In genomic region chr13:19618841-19619215, GRCm38 (mm10) we compare ENCODE assay signal across 8 mouse cellular contexts. TPM values are rescaled to one million over a fixed set of nuclear protein-coding genes. Genes with fewer than 3 reads are reported as not detected.
A peak's percentile ranks its signal among the peaks of the same experiment; 100 is the strongest.
DNase-seq lines count a peak whose midpoint lies in the region; ATAC-seq lines count a peak whose summit lies in the region.

No protein-coding gene starts in this region.

- WGBS in forebrain, embryonic 16.5 days = 0% methylated on average over 5 of the region's 5 CpGs
- 6% methylated on average over 5 of the region's 5 CpGs for WGBS in liver, embryonic 13.5 days (ENCODE audit: insufficient replicate concordance)

- H3K4me1 ChIP-seq in forebrain, embryonic 16.5 days (replicated peaks; ENCODE audit: control insufficient read depth, insufficient read depth, low read length) = peaks cover 17% of the 10 kb centered on the region
- H3K4me1 ChIP-seq in liver, embryonic 13.5 days (replicated peaks) = peaks cover 38% of the 10 kb centered on the region

- H3K27me3 ChIP-seq in forebrain, embryonic 16.5 days (replicated peaks; ENCODE audit: control insufficient read depth, insufficient read depth, low read length) = no peaks in the 10 kb centered on the region
- peaks cover 9% of the 10 kb centered on the region for H3K27me3 ChIP-seq in liver, embryonic 13.5 days

- DNase-seq in left cerebral cortex, postnatal 25 days (ENCODE audit: low spot score in 2 of 2) = peak; percentile 18 to 40
- DNase-seq in left cerebral cortex, postnatal 4 days = no peak
- DNase-seq in brain, adult 2 months (ENCODE audit: low read depth, low spot score) = peak; percentile 68
- DNase-seq in liver, embryonic 13.5 days = no peak
- no peak for DNase-seq in frontal cortex, postnatal 36 days (ENCODE audit: low spot score in 2 of 2)

- peak overlapping the region; percentile 99 for H3K9ac ChIP-seq in forebrain, embryonic 16.5 days (replicated peaks; ENCODE audit: low read depth, low read length)
- H3K9ac ChIP-seq in liver, embryonic 13.5 days = peak overlapping the region; percentile 89

- H3K4me3 ChIP-seq in forebrain, embryonic 16.5 days (replicated peaks; ENCODE audit: low read length) = peak overlapping the region; percentile 94
- H3K4me3 ChIP-seq in liver, embryonic 13.5 days (replicated peaks) = peak overlapping the region; percentile 80

- peak overlapping the region; percentile 89 for H3K4me2 ChIP-seq in forebrain, embryonic 16.5 days (ENCODE audit: low read length)
- peak overlapping the region; percentile 93 for H3K4me2 ChIP-seq in liver, embryonic 13.5 days

- H3K9me3 ChIP-seq in forebrain, embryonic 16.5 days (ENCODE audit: control insufficient read depth, low read length) = no peaks in the 10 kb centered on the region
- no peaks in the 10 kb centered on the region for H3K9me3 ChIP-seq in liver, embryonic 13.5 days (replicated peaks)

- H3K36me3 ChIP-seq in forebrain, embryonic 16.5 days (ENCODE audit: control insufficient read depth, insufficient read depth) = no peaks in the 10 kb centered on the region
- no peaks in the 10 kb centered on the region for H3K36me3 ChIP-seq in liver, embryonic 13.5 days

- ATAC-seq in forebrain, embryonic 16.5 days = peak; percentile 32
- peak; percentile 68 for ATAC-seq in liver, embryonic 13.5 days (ENCODE audit: low read depth)
- ATAC-seq in inflammation-experienced regulatory T-cells, adult 6 months = no peak
- ATAC-seq in activated CD4-positive, CD25-positive, alpha-beta regulatory T cell, adult 4 months = no peak

- intact Hi-C loops in left cerebral cortex, postnatal 25 days (cut with DNase I) = no loop called here
- intact Hi-C loops in left cerebral cortex, postnatal 4 days (cut with DNase I) = no loop called here

- peak overlapping the region; percentile 82 for H3K27ac ChIP-seq in forebrain, embryonic 16.5 days (ENCODE audit: low read length)
- peak overlapping the region; percentile 78 for H3K27ac ChIP-seq in liver, embryonic 13.5 days

RNA-seq across cellular contexts. Expression of gene Epdr1, which starts 0.9 kb away (rescaled TPM):
- 10 to 100 TPM; 77.0 to 87.6 TPM for total RNA-seq in left cerebral cortex, postnatal 25 days (2021)
- 10 to 100 TPM; 21.1 to 21.6 TPM for total RNA-seq in left cerebral cortex, postnatal 4 days (2021)
- polyA plus RNA-seq in forebrain, embryonic 16.5 days (2015; fragmentation: Nextera tagmentation; extraction: Ambion mirVana) = 22.1 and 24.9 TPM in 2 replicates
- polyA plus RNA-seq in liver, embryonic 13.5 days (2015; fragmentation: Nextera tagmentation; extraction: Ambion mirVana) = 21.5 and 24.8 TPM in 2 replicates
- 1 to 10 TPM in 1 of 3 experiments, under 1 TPM in 2; 0.19 to 1.5 (median 0.24) TPM for polyA plus RNA-seq in inflammation-experienced regulatory T-cells, adult 6 months (2017; shearing (Covaris generic))
- polyA plus RNA-seq in activated CD4-positive, CD25-positive, alpha-beta regulatory T cell, adult 4 months (2017; shearing (Covaris generic)) = under 1 TPM in 1 of 2 experiments, not detected in 1; 0.54 TPM

RNA-seq across cellular contexts. Expression of gene Sfrp4, which starts 4.1 kb away (rescaled TPM):
- 1 to 10 TPM; 1.8 to 2.3 TPM for total RNA-seq in left cerebral cortex, postnatal 25 days (2021)
- 1 to 10 TPM; 1.3 to 1.6 TPM for total RNA-seq in left cerebral cortex, postnatal 4 days (2021)
- 1.5 and 2.2 TPM in 2 replicates for polyA plus RNA-seq in forebrain, embryonic 16.5 days (2015; fragmentation: Nextera tagmentation; extraction: Ambion mirVana)
- polyA plus RNA-seq in liver, embryonic 13.5 days (2015; fragmentation: Nextera tagmentation; extraction: Ambion mirVana) = 0.59 and 0.81 TPM in 2 replicates
- polyA plus RNA-seq in inflammation-experienced regulatory T-cells, adult 6 months (2017; shearing (Covaris generic)) = not detected
- not detected for polyA plus RNA-seq in activated CD4-positive, CD25-positive, alpha-beta regulatory T cell, adult 4 months (2017; shearing (Covaris generic))

Comparison
In these comparisons a context has a peak if more than half of its experiments do, and no peak if none do; other contexts are left out.
1. DNase-seq: peak in left cerebral cortex, postnatal 25 days (2 of 2) and brain, adult 2 months (single experiment); none in left cerebral cortex, postnatal 4 days (single experiment), liver, embryonic 13.5 days (single experiment) and frontal cortex, postnatal 36 days (0 of 2).
2. ATAC-seq: peak in forebrain, embryonic 16.5 days (single experiment) and liver, embryonic 13.5 days (single experiment); none in inflammation-experienced regulatory T-cells, adult 6 months (single experiment) and activated CD4-positive, CD25-positive, alpha-beta regulatory T cell, adult 4 months (single experiment).